Comparison of ENCODE assay signal across 14 mouse cellular contexts in genomic region chr9:64789341-64789761, GRCm38 (mm10). TPM values are rescaled to one million over a fixed set of nuclear protein-coding genes. Genes with fewer than 3 reads are reported as not detected.
A peak's percentile ranks its signal among the peaks of the same experiment; 100 is the strongest.
DNase-seq lines count a peak whose midpoint lies in the region; ATAC-seq and TF ChIP-seq lines count a peak whose summit lies in the region.
"Had no signal": no experiment of that assay in that cellular context is flagged by ENCODE, and none has a peak within 500 bp of the region (broad histone marks: within the 10 kb centered on the region; RNA-seq: fewer than 3 reads in every experiment).

No protein-coding gene starts in this region.

- no peak for TF ChIP-seq CTCF in heart, postnatal 0 days (IDR thresholded peaks at IDR 0.05; ENCODE audit: low read depth)

- H3K4me3 ChIP-seq in heart, postnatal 0 days (ENCODE audit: low read depth, low read length): no peak overlapping the region
- H3K4me3 ChIP-seq in megakaryocyte, embryonic 14.5 days (replicated peaks): peak overlapping the region; percentile 81
- H3K4me3 ChIP-seq in forebrain, embryonic 13.5 days: no peak overlapping the region
- H3K4me3 ChIP-seq: embryonic facial prominence, embryonic 13.5 days; midbrain, embryonic 13.5 days had no signal

- H3K4me2 ChIP-seq in heart, postnatal 0 days (ENCODE audit: low read depth, low read length): peak overlapping the region; percentile 3; the same call in 1 of the 2 replicates
- H3K4me2 ChIP-seq in forebrain, embryonic 13.5 days: no peak overlapping the region
- H3K4me2 ChIP-seq: embryonic facial prominence, embryonic 13.5 days; midbrain, embryonic 13.5 days had no signal

- ATAC-seq in heart, postnatal 0 days (ENCODE audit: insufficient read depth, low read depth): no peak
- ATAC-seq in forebrain, embryonic 13.5 days: no peak
- ATAC-seq: midbrain, embryonic 13.5 days had no signal

- H3K4me1 ChIP-seq in heart, postnatal 0 days (ENCODE audit: control insufficient read depth, insufficient read depth): no peaks in the 10 kb centered on the region
- peaks cover 90% of the 10 kb centered on the region for H3K4me1 ChIP-seq in megakaryocyte, embryonic 14.5 days
- H3K4me1 ChIP-seq in forebrain, embryonic 13.5 days: peaks cover 8% of the 10 kb centered on the region; the same call in 1 of the 2 replicates

- 56% methylated on average over 13 of the region's 13 CpGs for WGBS in heart, postnatal 0 days
- 82% methylated on average over 13 of the region's 13 CpGs for WGBS in forebrain, embryonic 13.5 days

- peak; percentile 80 for DNase-seq in heart, postnatal 0 days (ENCODE audit: low spot score)
- no peak for DNase-seq in heart, postnatal 4 days
- peak; percentile 91 for DNase-seq in CD4-positive, CD25-positive, alpha-beta regulatory T cell, adult 2 months (ENCODE audit: low read depth, low spot score)
- DNase-seq in c-Kit-positive CD71-positive TER-119-positive erythroid progenitor cells, embryonic 14.5 days (ENCODE audit: low spot score): peak; percentile 70
- DNase-seq in layer of hippocampus, adult 18-20 months (ENCODE audit: low spot score in 2 of 2): no peak
- no peak for DNase-seq in cerebellum, postnatal 10 days
- DNase-seq: adrenal gland, postnatal 25 days; gastrocnemius, postnatal 36 days; kidney, adult 8-10 months; thymus, postnatal 14 days had no signal

- no peak overlapping the region for H3K27ac ChIP-seq in heart, postnatal 0 days (ENCODE audit: low read depth)
- no peak overlapping the region for H3K27ac ChIP-seq in forebrain, embryonic 13.5 days
- H3K27ac ChIP-seq: embryonic facial prominence, embryonic 13.5 days; midbrain, embryonic 13.5 days had no signal

- peak; percentile 70; the same call in 1 of the 2 replicates for TF ChIP-seq EP300 in heart, postnatal 0 days (IDR thresholded peaks at IDR 0.05; ENCODE audit: low read depth)

- no peaks in the 10 kb centered on the region for H3K9me3 ChIP-seq in heart, postnatal 0 days (replicated peaks; ENCODE audit: control insufficient read depth, low read length)
- no peaks in the 10 kb centered on the region for H3K9me3 ChIP-seq in megakaryocyte, embryonic 14.5 days
- no peaks in the 10 kb centered on the region for H3K9me3 ChIP-seq in forebrain, embryonic 13.5 days (replicated peaks)
- H3K9me3 ChIP-seq: embryonic facial prominence, embryonic 13.5 days; midbrain, embryonic 13.5 days had no signal

- no peaks in the 10 kb centered on the region for H3K27me3 ChIP-seq in heart, postnatal 0 days (ENCODE audit: control insufficient read depth, insufficient read depth, low read length)
- H3K27me3 ChIP-seq in megakaryocyte, embryonic 14.5 days (replicated peaks): no peaks in the 10 kb centered on the region
- no peaks in the 10 kb centered on the region for H3K27me3 ChIP-seq in forebrain, embryonic 13.5 days
- H3K27me3 ChIP-seq: embryonic facial prominence, embryonic 13.5 days; midbrain, embryonic 13.5 days had no signal

- H3K36me3 ChIP-seq in heart, postnatal 0 days (replicated peaks; ENCODE audit: control insufficient read depth, insufficient read depth, low read length): no peaks in the 10 kb centered on the region
- peaks cover 2% of the 10 kb centered on the region for H3K36me3 ChIP-seq in megakaryocyte, embryonic 14.5 days (replicated peaks; ENCODE audit: low read length)
- H3K36me3 ChIP-seq in forebrain, embryonic 13.5 days (ENCODE audit: poor library complexity, severe bottlenecking): no peaks in the 10 kb centered on the region
- H3K36me3 ChIP-seq: embryonic facial prominence, embryonic 13.5 days; midbrain, embryonic 13.5 days had no signal

- no peak overlapping the region for H3K9ac ChIP-seq in heart, postnatal 0 days (replicated peaks; ENCODE audit: low read depth, low read length)
- H3K9ac ChIP-seq in forebrain, embryonic 13.5 days: no peak overlapping the region
- H3K9ac ChIP-seq: embryonic facial prominence, embryonic 13.5 days; midbrain, embryonic 13.5 days had no signal

RNA-seq across cellular contexts. Expression of gene Dennd4a, which starts 21.8 kb away (rescaled TPM):
- total RNA-seq in heart, postnatal 0 days (2014; rRNA removed; ENCODE audit: low replicate concordance): 7.0 and 9.9 TPM in 2 replicates
- 2.6 and 3.1 TPM in 2 replicates for polyA plus RNA-seq in heart, postnatal 0 days (2015; fragmentation: Nextera tagmentation; extraction: Ambion mirVana)
- total RNA-seq in heart, postnatal 4 days (2021): 10 to 100 TPM; 13.8 to 16.9 TPM
- polyA plus RNA-seq in megakaryocyte, embryonic 14.5 days (2012; ENCODE audit: insufficient read depth, low replicate concordance): 2.2 and 3.2 TPM in 2 replicates
- 10 to 100 TPM; 35.5 to 37.6 TPM for total RNA-seq in layer of hippocampus, adult 18-20 months (2021)
- polyA plus RNA-seq in forebrain, embryonic 13.5 days (2015; fragmentation: Nextera tagmentation; extraction: Ambion mirVana): 6.7 and 8.9 TPM in 2 replicates

RNA-seq across cellular contexts. Expression of gene Rab11a, which starts 51.8 kb away (rescaled TPM):
- total RNA-seq in heart, postnatal 0 days (2014; rRNA removed; ENCODE audit: low replicate concordance): 101 and 180 TPM in 2 replicates
- polyA plus RNA-seq in heart, postnatal 0 days (2015; fragmentation: Nextera tagmentation; extraction: Ambion mirVana): 424 and 438 TPM in 2 replicates
- total RNA-seq in heart, postnatal 4 days (2021): 100 to 1,000 TPM; 268 to 285 TPM
- polyA plus RNA-seq in megakaryocyte, embryonic 14.5 days (2012; ENCODE audit: insufficient read depth, low replicate concordance): 693 and 793 TPM in 2 replicates
- total RNA-seq in layer of hippocampus, adult 18-20 months (2021): 100 to 1,000 TPM; 208 to 222 TPM
- 337 and 338 TPM in 2 replicates for polyA plus RNA-seq in forebrain, embryonic 13.5 days (2015; fragmentation: Nextera tagmentation; extraction: Ambion mirVana)

Comparison
In these comparisons a context has a peak if more than half of its experiments do, and no peak if none do; other contexts are left out.
1. DNase-seq: peak in heart, postnatal 0 days (single experiment), CD4-positive, CD25-positive, alpha-beta regulatory T cell, adult 2 months (single experiment) and c-Kit-positive CD71-positive TER-119-positive erythroid progenitor cells, embryonic 14.5 days (single experiment); none in heart, postnatal 4 days (single experiment), layer of hippocampus, adult 18-20 months (0 of 2) and cerebellum, postnatal 10 days (0 of 2).